Mouse (Mus musculus) embryonic fibroblast, embryonic 13.5 days (primary cell): Measurements from ENCODE around the gene Dapk1.
"Not testable (repeated sequence)": the region's sequence is repeated elsewhere in the genome, so short reads cannot be mapped to it uniquely, and the experiment has no call there.

Experiments used
- CTCF ChIP-seq: IDR thresholded peaks from 2 replicates; pipeline ENCODE4 v1.5.1; 2011; ENCODE audit warnings: mild to moderate bottlenecking, control low read depth, low read length, moderate library complexity, borderline replicate concordance; ENCODE audit not compliant: insufficient read depth
- POLR2A ChIP-seq: IDR thresholded peaks from 2 replicates; pipeline ENCODE4 v1.6.1; 2011; ENCODE audit warnings: low read depth, mild to moderate bottlenecking, control low read depth, low read length, moderate library complexity

DNA sequence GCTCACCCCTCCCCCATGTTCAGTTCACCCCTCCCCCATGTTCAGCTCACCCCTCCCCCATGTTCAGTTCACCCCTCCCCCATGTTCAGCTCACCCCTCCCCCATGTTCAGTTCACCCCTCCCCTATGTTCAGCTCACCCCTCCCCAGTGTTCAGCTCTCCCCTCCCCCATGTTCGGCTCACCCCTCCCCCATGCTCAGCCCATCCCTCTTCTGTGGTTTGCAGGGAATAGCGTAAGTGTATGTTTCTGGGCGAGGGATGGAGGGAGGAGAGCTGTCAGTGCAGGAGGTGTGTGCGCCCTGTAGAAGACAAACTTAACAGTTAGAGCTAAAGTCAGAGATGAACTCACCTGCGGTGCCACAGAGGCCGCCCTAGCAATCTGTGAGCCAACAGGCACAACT lies 9.2 kb downstream of the Dapk1 start:
- not testable (repeated sequence) for TF ChIP-seq CTCF, POLR2A
